Mouse (Mus musculus) heart, embryonic 13.5 days (tissue): Measurements from ENCODE around the gene Pigs. TPM values are rescaled to one million over a fixed set of nuclear protein-coding genes. Genes with fewer than 3 reads are reported as not detected.

Experiments used
- ATAC-seq: fragments of 200-750 bp; cut with Nextera tagmentation; 2 replicates; pipeline ENCODE4 v1.8.0; 2017; ENCODE audit warnings: moderate TSS enrichment; ENCODE audit not compliant: insufficient number of reproducible peaks, low FRiP score, low TSS enrichment; ENCODE audit errors: extremely low read depth
- H3K27ac ChIP-seq: fragments of 300-500 bp; sonication (generic); replicated peaks from 2 replicates; pipeline ENCODE4 v1.5.1; 2015; ENCODE audit warnings: moderate library complexity, mild to moderate bottlenecking, inconsistent platforms
- H3K27me3 ChIP-seq: fragments of 300-500 bp; sonication (generic); replicated peaks from 2 replicates; pipeline ENCODE4 v1.6.1; 2015; ENCODE audit warnings: mild to moderate bottlenecking, inconsistent platforms
- H3K36me3 ChIP-seq: fragments of 300-500 bp; sonication (generic); 2 replicates; pipeline ENCODE4 v1.6.1; 2015; ENCODE audit warnings: mild to moderate bottlenecking, inconsistent platforms
- H3K4me1 ChIP-seq: fragments of 300-500 bp; sonication (generic); 2 replicates; pipeline ENCODE4 v1.6.1; 2015; ENCODE audit warnings: inconsistent platforms
- H3K4me2 ChIP-seq: fragments of 300-500 bp; sonication (generic); 2 replicates; pipeline ENCODE4 v1.6.1; 2015; ENCODE audit warnings: inconsistent platforms, mild to moderate bottlenecking, moderate library complexity
- H3K4me3 ChIP-seq: fragments of 300-500 bp; sonication (generic); 2 replicates; pipeline ENCODE4 v1.5.1; 2015; ENCODE audit warnings: moderate library complexity, mild to moderate bottlenecking, inconsistent platforms
- H3K9ac ChIP-seq: fragments of 300-500 bp; sonication (generic); 2 replicates; pipeline ENCODE4 v1.6.1; 2015; ENCODE audit warnings: inconsistent platforms, mild to moderate bottlenecking, moderate library complexity
- H3K9me3 ChIP-seq: fragments of 300-500 bp; sonication (generic); 2 replicates; pipeline ENCODE4 v1.6.1; 2016; ENCODE audit warnings: inconsistent platforms
- WGBS: fragments of 180-500 bp; shearing (Covaris S2); methylation state at CpG from one replicate; pipeline ENCODE4 v1.1.7; 2015; ENCODE audit warnings: mixed read lengths; 5-methylcytosine and 5-hydroxymethylcytosine counted together
- polyA plus RNA-seq: library from polyadenylated mRNA; unstranded; fragments of >200 nt; fragmentation: Nextera tagmentation; extraction: Ambion mirVana; gene quantifications from 2 replicates; pipeline ENCODE4 v1.2.1, GENCODE M21; 2015

The Pigs gene
- polyA plus RNA-seq, 1 experiment from 2014 or later, result 66.6 TPM

- WGBS, result 59% methylated on average over 12 of the region's 12 CpGs
- H3K9ac ChIP-seq, result no peak overlapping the region
- peaks cover 44% of the 10 kb centered on the region for H3K36me3 ChIP-seq
- H3K27ac ChIP-seq, result no peak overlapping the region
- no peaks in the 10 kb centered on the region for H3K9me3 ChIP-seq
- H3K4me3 ChIP-seq, result no peak overlapping the region
- H3K4me1 ChIP-seq, result peaks cover 36% of the 10 kb centered on the region
- no peak for ATAC-seq
- H3K4me2 ChIP-seq, result no peak overlapping the region
- H3K27me3 ChIP-seq, result no peaks in the 10 kb centered on the region
These were observed 13.5 kb downstream of the Pigs start for GRCm38 (mm10) chr11:78341702-78342101.

GRCm38 (mm10) chr11:78343381-78344327 is 15.4 kb downstream of the Pigs start, which contains the start of gene Unc119:
Gene Unc119, plus strand, starts transcription at chr11:78343482.
- Histone ChIP-seq H3K4me1 (peaks cover 43% of the 10 kb centered on the region), H3K27ac (peak within 1 kb of the TSS; percentile 88), H3K4me3 (peak within 1 kb of the TSS; percentile 94), H3K36me3 (peaks cover 43% of the 10 kb centered on the region), H3K9ac (peak within 1 kb of the TSS; percentile 96), H3K9me3 (no peaks in the 10 kb centered on the region), H3K4me2 (peak within 1 kb of the TSS; percentile 94), H3K27me3 (no peaks in the 10 kb centered on the region)
- ATAC-seq, result peak; percentile 83
- 1% methylated on average over 63 of the region's 66 CpGs for WGBS

DNA sequence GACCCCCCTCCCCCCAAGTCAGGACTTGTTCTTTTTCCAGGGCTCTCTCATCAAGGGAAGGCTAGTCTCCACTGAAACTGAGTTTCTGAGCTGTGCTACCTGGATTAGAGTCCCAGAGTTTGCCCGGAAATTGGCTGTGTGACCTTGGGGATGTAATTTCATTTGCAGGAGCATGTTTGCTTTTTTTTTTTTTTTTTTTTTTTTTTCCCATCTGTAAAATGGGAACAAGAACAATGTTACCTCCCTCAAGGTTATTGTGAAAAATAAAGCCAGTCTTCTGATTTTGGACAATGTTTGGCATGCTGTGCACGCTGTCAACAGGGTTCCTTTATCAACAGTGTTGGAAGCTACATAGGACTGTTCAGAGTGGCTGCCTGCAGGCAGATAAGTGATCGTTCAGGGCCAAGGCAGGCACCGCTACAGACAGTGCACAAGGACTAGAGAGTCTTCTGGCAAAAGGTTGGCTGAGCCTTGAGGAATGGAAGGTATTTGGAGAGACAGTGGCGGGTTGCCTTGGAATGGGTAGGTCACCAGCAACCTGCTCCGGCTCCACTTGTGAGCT is 16.2 kb downstream of the Pigs start:
- WGBS, result 42% methylated on average over 6 of the region's 6 CpGs
- peak overlapping the region; percentile 94 for H3K4me3 ChIP-seq
- peaks cover 51% of the 10 kb centered on the region for H3K4me1 ChIP-seq
- peak overlapping the region; percentile 88 for H3K27ac ChIP-seq
- H3K9me3 ChIP-seq, result no peaks in the 10 kb centered on the region
- ATAC-seq, result no peak
- peak overlapping the region; percentile 96 for H3K9ac ChIP-seq
- H3K36me3 ChIP-seq, result peaks cover 40% of the 10 kb centered on the region
- peak overlapping the region; percentile 94 for H3K4me2 ChIP-seq
- H3K27me3 ChIP-seq, result no peaks in the 10 kb centered on the region

DNA sequence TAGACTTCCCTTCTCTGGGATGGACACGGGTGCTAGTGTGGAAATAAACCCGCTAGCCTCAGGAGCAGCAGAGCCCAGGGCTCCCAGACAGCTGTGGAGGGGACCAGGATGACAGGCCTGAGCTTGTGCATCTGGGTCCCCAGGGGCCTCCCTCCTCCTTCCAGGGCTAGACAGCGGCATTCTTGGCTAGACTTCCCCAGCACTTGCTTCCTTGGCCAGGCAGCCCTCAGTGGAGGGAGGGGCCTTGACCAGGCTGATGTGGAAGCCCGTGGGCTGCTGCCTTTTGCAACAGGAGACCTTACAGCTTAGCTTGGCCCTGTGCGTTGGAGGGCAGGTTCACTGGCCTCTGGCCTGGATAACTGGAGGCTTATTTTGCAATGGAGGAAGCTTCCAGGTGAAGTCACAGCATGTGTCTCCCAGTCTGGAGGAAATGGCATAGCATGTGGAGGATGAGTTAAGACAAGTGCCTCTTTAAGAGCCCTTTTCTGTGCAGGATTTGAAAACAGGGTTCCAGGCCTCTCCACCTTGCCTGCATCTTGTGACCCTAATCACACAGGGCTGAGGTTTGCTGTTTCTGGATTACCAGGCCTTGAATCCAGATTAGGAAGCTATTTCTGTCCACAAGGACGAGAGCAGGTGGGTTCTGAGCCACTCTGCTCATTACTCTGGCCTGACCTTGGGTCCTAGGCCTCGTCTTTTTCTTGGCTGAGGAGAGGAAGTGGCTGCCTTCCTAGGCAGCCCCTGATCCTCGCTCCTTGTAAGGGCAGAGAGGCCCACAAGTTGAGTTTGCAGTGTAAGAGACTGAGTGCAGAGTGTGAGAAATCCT is 16.9 kb downstream of the Pigs start:
- Histone ChIP-seq H3K9me3 (no peaks in the 10 kb centered on the region), H3K9ac (peak overlapping the region; percentile 96), H3K27ac (peak overlapping the region; percentile 88), H3K27me3 (no peaks in the 10 kb centered on the region), H3K36me3 (peaks cover 34% of the 10 kb centered on the region), H3K4me1 (peaks cover 57% of the 10 kb centered on the region), H3K4me3 (peak overlapping the region; percentile 94), H3K4me2 (peak overlapping the region; percentile 94)
- ATAC-seq, result no peak
- WGBS, result 31% methylated on average over 8 of the region's 8 CpGs

- Histone ChIP-seq H3K27ac (peak overlapping the region; percentile 88), H3K27me3 (no peaks in the 10 kb centered on the region), H3K36me3 (peaks cover 27% of the 10 kb centered on the region), H3K4me3 (no peak overlapping the region), H3K4me1 (peaks cover 59% of the 10 kb centered on the region), H3K9ac (peak overlapping the region; percentile 96), H3K9me3 (no peaks in the 10 kb centered on the region), H3K4me2 (peak overlapping the region; percentile 94; the same call in 1 of the 2 replicates)
- ATAC-seq, result no peak
- 60% methylated on average over 7 of the region's 7 CpGs for WGBS
These were observed 17.6 kb downstream of the Pigs start for GRCm38 (mm10) chr11:78345801-78346200.

DNA sequence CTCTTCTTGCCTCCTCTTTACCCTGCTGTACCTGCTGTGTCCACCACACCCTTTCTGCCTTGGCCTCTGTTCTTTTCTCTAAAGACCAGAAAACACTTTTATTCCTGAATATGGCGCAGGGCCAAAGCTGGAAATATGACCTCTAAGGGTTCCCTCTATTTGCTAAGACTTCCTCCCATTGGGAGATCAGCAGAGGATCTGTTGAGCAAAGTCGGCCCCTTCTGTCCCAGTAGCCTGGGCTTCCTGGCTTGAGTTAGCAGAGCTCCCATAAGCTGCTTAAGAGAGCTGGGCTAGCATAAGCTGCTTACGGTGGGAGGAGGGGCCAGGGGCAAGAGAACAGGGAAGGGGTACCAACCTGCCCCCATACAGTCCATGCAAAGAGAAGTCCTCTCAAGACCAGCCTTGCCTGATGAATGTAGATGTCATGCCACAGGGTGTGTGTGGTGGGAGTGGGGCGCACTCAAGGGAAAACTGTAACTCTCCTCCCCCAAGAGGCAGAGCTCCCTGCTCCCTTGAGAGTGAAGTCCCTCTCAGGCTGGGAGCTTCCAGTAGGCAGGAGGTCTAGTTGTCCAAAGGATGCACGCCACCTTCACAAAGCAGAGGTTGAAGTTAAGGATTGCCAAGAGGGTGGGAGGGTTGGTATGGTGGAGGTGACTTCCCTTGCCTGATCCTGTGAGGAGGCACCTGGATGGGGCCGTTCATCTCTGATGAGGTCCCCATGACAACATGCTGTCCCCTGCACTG is 18.3 kb downstream of the Pigs start:
- Histone ChIP-seq H3K27ac (0 out of 2 replicates have a peak overlapping the region, but pooled peaks have one; percentile 18), H3K4me3 (no peak overlapping the region), H3K27me3 (no peaks in the 10 kb centered on the region), H3K4me1 (peaks cover 59% of the 10 kb centered on the region), H3K36me3 (peaks cover 20% of the 10 kb centered on the region), H3K9me3 (no peaks in the 10 kb centered on the region), H3K9ac (peak overlapping the region; percentile 42; the same call in 1 of the 2 replicates), H3K4me2 (no peak overlapping the region)
- no peak for ATAC-seq
- 77% methylated on average over 6 of the region's 6 CpGs for WGBS

- Histone ChIP-seq H3K27ac (no peak overlapping the region), H3K27me3 (no peaks in the 10 kb centered on the region), H3K4me2 (no peak overlapping the region), H3K4me1 (peaks cover 59% of the 10 kb centered on the region), H3K36me3 (peaks cover 19% of the 10 kb centered on the region), H3K4me3 (no peak overlapping the region), H3K9ac (no peak overlapping the region), H3K9me3 (no peaks in the 10 kb centered on the region)
- ATAC-seq, result no peak
- 91% methylated on average over 10 of the region's 10 CpGs for WGBS
These were observed 19.0 kb downstream of the Pigs start for GRCm38 (mm10) chr11:78347070-78347754.

- ATAC-seq, result no peak
- Histone ChIP-seq H3K36me3 (peaks cover 19% of the 10 kb centered on the region), H3K27ac (no peak overlapping the region), H3K9me3 (no peaks in the 10 kb centered on the region), H3K4me2 (no peak overlapping the region), H3K9ac (no peak overlapping the region), H3K4me3 (no peak overlapping the region), H3K4me1 (peaks cover 55% of the 10 kb centered on the region), H3K27me3 (no peaks in the 10 kb centered on the region)
- 81% methylated on average over 8 of the region's 9 CpGs for WGBS
These were observed 19.7 kb downstream of the Pigs start for GRCm38 (mm10) chr11:78347908-78348307.

DNA sequence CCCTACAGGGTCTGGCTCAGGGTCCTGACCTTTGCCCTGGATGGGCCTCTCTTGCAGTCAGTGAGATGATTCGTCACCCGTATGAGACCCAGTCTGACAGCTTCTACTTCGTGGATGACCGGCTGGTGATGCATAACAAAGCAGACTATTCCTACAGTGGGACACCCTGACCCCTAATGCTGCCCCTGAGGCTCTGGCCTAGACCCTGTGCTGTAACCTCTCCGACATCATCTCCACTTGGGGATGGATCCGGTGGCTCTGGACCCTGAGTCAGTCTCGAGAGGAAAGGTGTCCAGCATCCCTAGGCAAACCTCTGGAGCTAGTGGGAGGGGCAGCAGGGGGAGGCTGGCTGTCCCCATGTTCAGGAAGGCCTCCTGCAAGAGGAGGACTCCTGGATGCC is 20.3 kb downstream of the Pigs start:
- no peaks in the 10 kb centered on the region for H3K27me3 ChIP-seq
- peaks cover 53% of the 10 kb centered on the region for H3K4me1 ChIP-seq
- H3K4me2 ChIP-seq, result no peak overlapping the region
- no peaks in the 10 kb centered on the region for H3K9me3 ChIP-seq
- H3K27ac ChIP-seq, result no peak overlapping the region
- no peak overlapping the region for H3K4me3 ChIP-seq
- WGBS, result 61% methylated on average over 7 of the region's 7 CpGs
- peak overlapping the region; percentile 1; the same call in 1 of the 2 replicates for H3K9ac ChIP-seq
- peaks cover 19% of the 10 kb centered on the region for H3K36me3 ChIP-seq
- ATAC-seq, result no peak
